Mouse (Mus musculus): ENCODE results near the gene Dpy30.
"Not testable (repeated sequence)": the region's sequence is repeated elsewhere in the genome, so short reads cannot be mapped to it uniquely, and the experiment has no call there.

Gene Dpy30

GRCm38 (mm10) chr17:74323844-74324243 lies at the start of gene Dpy30:
TSS of gene Dpy30 (minus strand) at chr17:74323944.
- DNase-seq = no peak

- DNase-seq = no peak
Observed at GRCm38 (mm10) chr17:74363592-74363991, 39.8 kb upstream of the Dpy30 start.

GRCm38 (mm10) chr17:74341151-74341550 lies 17.4 kb upstream of the Dpy30 start:
- no peak for DNase-seq

- peak; percentile 78 to 81 for DNase-seq
Observed at GRCm38 (mm10) chr17:74338937-74339804, 15.4 kb upstream of the Dpy30 start, which contains the start of gene Spast. TSS of gene Spast (plus strand) at chr17:74338987.

- DNase-seq = peak; percentile 94 to 96
Observed at GRCm38 (mm10) chr17:74338225-74338931, 14.6 kb upstream of the Dpy30 start.

GRCm38 (mm10) chr17:74331049-74331676 lies 7.4 kb upstream of the Dpy30 start:
- no peak for DNase-seq

GRCm38 (mm10) chr17:74328146-74328545 lies 4.4 kb upstream of the Dpy30 start:
- DNase-seq = peak; percentile 21 to 31

- not testable (repeated sequence) for DNase-seq
Observed at GRCm38 (mm10) chr17:74327195-74327594, 3.5 kb upstream of the Dpy30 start.

- DNase-seq = no peak
Observed at GRCm38 (mm10) chr17:74322400-74323054, 1.2 kb downstream of the Dpy30 start.

GRCm38 (mm10) chr17:74318721-74319120 lies 5.0 kb downstream of the Dpy30 start:
- DNase-seq = no peak

- peak; percentile 88 to 91 for DNase-seq
Observed at GRCm38 (mm10) chr17:74316309-74316863, 7.4 kb downstream of the Dpy30 start.

GRCm38 (mm10) chr17:74315445-74316308 lies 8.1 kb downstream of the Dpy30 start:
- no peak for DNase-seq

- DNase-seq = no peak
Observed at GRCm38 (mm10) chr17:74306021-74306420, 17.7 kb downstream of the Dpy30 start.

GRCm38 (mm10) chr17:74305616-74306015 lies 18.1 kb downstream of the Dpy30 start:
- no peak for DNase-seq

- no peak for DNase-seq
Observed at GRCm38 (mm10) chr17:74304060-74304459, 19.7 kb downstream of the Dpy30 start.

GRCm38 (mm10) chr17:74300089-74300488 lies 23.7 kb downstream of the Dpy30 start:
- peak in 1 of 2 experiments; percentile 36 for DNase-seq

GRCm38 (mm10) chr17:74296991-74297390 lies 26.8 kb downstream of the Dpy30 start:
- DNase-seq = not testable (repeated sequence)

- DNase-seq = peak; percentile 33 to 53
Observed at GRCm38 (mm10) chr17:74296076-74296823, 27.5 kb downstream of the Dpy30 start.

- peak; percentile 80 to 83 for DNase-seq
Observed at GRCm38 (mm10) chr17:74295026-74295970, 28.4 kb downstream of the Dpy30 start, which contains the start of gene Memo1. TSS of gene Memo1 (minus strand) at chr17:74295521.

Data from lung, adult 18-20 months (tissue).